Mouse (Mus musculus) MEL (cell line): ENCODE data around the gene Col8a1. TPM values are rescaled to one million over a fixed set of nuclear protein-coding genes. Genes with fewer than 3 reads are reported as not detected.

Source experiments
- DNase-seq: peaks from one replicate; pipeline ENCODE4 v3.0.0; 2011; ENCODE audit warnings: low read depth, low spot score
- H3K27ac ChIP-seq: 2 replicates; pipeline ENCODE4 v1.5.1; 2012; ENCODE audit warnings: low read depth, mild to moderate bottlenecking, control low read depth, low read length, moderate library complexity; ENCODE audit not compliant: control insufficient read depth
- H3K27me3 ChIP-seq, 2 experiments: fragments of 150-350 bp in 1 of 2; sonication (generic) in 1 of 2; 2 replicates each; pipeline ENCODE4 v1.6.1; 2012; ENCODE audit warnings: low read length in 2 of 2, mild to moderate bottlenecking in 2 of 2, improper control_type of control experiment in 1 of 2, moderate library complexity in 1 of 2; ENCODE audit not compliant: insufficient read depth in 2 of 2, control insufficient read depth in 1 of 2
- H3K36me3 ChIP-seq, 2 experiments: 2 replicates each; pipeline ENCODE4 v1.6.1; 2012 to 2014; ENCODE audit warnings: low read length in 2 of 2, improper control_type of control experiment in 1 of 2, inconsistent platforms in 1 of 2, mild to moderate bottlenecking in 1 of 2; ENCODE audit not compliant: insufficient read depth in 2 of 2, control insufficient read depth in 1 of 2
- H3K4me1 ChIP-seq, 2 experiments: fragments of 150-350 bp in 1 of 2; sonication (generic) in 1 of 2; 2 replicates each; pipeline ENCODE4 v1.6.1; 2012; ENCODE audit warnings: low read length in 2 of 2, improper control_type of control experiment in 1 of 2, mild to moderate bottlenecking in 1 of 2; ENCODE audit not compliant: insufficient read depth in 2 of 2, control insufficient read depth in 1 of 2
- H3K4me3 ChIP-seq, 2 experiments: fragments of 150-350 bp in 1 of 2; sonication (generic) in 1 of 2; 2 replicates each; pipeline ENCODE4 v1.5.1; 2012; ENCODE audit warnings: low read depth in 2 of 2, low read length in 2 of 2, mild to moderate bottlenecking in 2 of 2, moderate library complexity in 2 of 2, control low read depth in 1 of 2, improper control_type of control experiment in 1 of 2; ENCODE audit not compliant: control insufficient read depth in 1 of 2, insufficient read depth in 1 of 2
- H3K79me2 ChIP-seq: 2 replicates; pipeline ENCODE4 v1.6.1; 2012; ENCODE audit warnings: mild to moderate bottlenecking, low read length, moderate library complexity; ENCODE audit not compliant: control insufficient read depth, poor library complexity, insufficient read depth
- H3K9ac ChIP-seq: 2 replicates; pipeline ENCODE4 v1.6.1; 2012; ENCODE audit warnings: low read depth, mild to moderate bottlenecking, control low read depth, low read length, moderate library complexity; ENCODE audit not compliant: control insufficient read depth, poor library complexity, severe bottlenecking
- H3K9me3 ChIP-seq: fragments of 150-350 bp; sonication (generic); replicated peaks from 2 replicates; pipeline ENCODE4 v1.6.1; 2012; ENCODE audit warnings: mild to moderate bottlenecking, low read length, improper control_type of control experiment, moderate library complexity; ENCODE audit not compliant: insufficient read depth
- BHLHE40 ChIP-seq: IDR thresholded peaks from 2 replicates; pipeline ENCODE4 v1.6.1; 2012; ENCODE audit warnings: low read depth, mild to moderate bottlenecking, inconsistent platforms, low read length, improper control_type of control experiment, borderline replicate concordance
- CHD2 ChIP-seq: IDR thresholded peaks from 2 replicates; pipeline ENCODE4 v1.6.1; 2011; ENCODE audit warnings: low read length, improper control_type of control experiment
- CTCF ChIP-seq, 3 experiments: IDR thresholded peaks in 2 of 3; conservative IDR thresholded peaks in 1 of 3; 2 replicates each; pipeline ENCODE4 v1.5.1; 2011 to 2012; ENCODE audit warnings: low read length in 3 of 3, low read depth in 2 of 3, mild to moderate bottlenecking in 2 of 3, improper control_type of control experiment in 1 of 3, inconsistent platforms in 1 of 3, mixed read lengths in 1 of 3, moderate library complexity in 1 of 3; ENCODE audit not compliant: control insufficient read depth in 1 of 3, insufficient read depth in 1 of 3, poor library complexity in 1 of 3, severe bottlenecking in 1 of 3
- E2F4 ChIP-seq: IDR thresholded peaks from 2 replicates; pipeline ENCODE4 v1.6.1; 2011; ENCODE audit warnings: low read depth, low read length, improper control_type of control experiment, borderline replicate concordance
- ELF1 ChIP-seq: IDR thresholded peaks from 2 replicates; pipeline ENCODE4 v1.6.1; 2014; ENCODE audit warnings: low read depth, mild to moderate bottlenecking, inconsistent platforms, low read length, improper control_type of control experiment, moderate library complexity
- EP300 ChIP-seq, 2 experiments: IDR thresholded peaks; 2 replicates each; pipeline ENCODE4 v1.6.1; 2011; ENCODE audit warnings: improper control_type of control experiment in 2 of 2, low read length in 2 of 2, low read depth in 1 of 2, mild to moderate bottlenecking in 1 of 2
- ETS1 ChIP-seq: IDR thresholded peaks from 2 replicates; pipeline ENCODE4 v1.6.1; 2012; ENCODE audit warnings: low read depth, mild to moderate bottlenecking, inconsistent platforms, low read length, improper control_type of control experiment, moderate library complexity
- GABPA ChIP-seq: IDR thresholded peaks from 2 replicates; pipeline ENCODE4 v1.6.1; 2012; ENCODE audit warnings: low read depth, mild to moderate bottlenecking, inconsistent platforms, low read length, improper control_type of control experiment, moderate library complexity
- GATA1 ChIP-seq: IDR thresholded peaks from 2 replicates; pipeline ENCODE4 v1.6.1; 2011; ENCODE audit warnings: low read depth, low read length, improper control_type of control experiment
- KAT2A ChIP-seq: conservative IDR thresholded peaks from 2 replicates; pipeline ENCODE4 v1.6.1; 2012; ENCODE audit warnings: low read depth, low read length, improper control_type of control experiment, inconsistent platforms
- MAX ChIP-seq: IDR thresholded peaks from 2 replicates; pipeline ENCODE4 v1.6.1; 2011; ENCODE audit warnings: low read length, improper control_type of control experiment
- MAZ ChIP-seq: IDR thresholded peaks from 2 replicates; pipeline ENCODE4 v1.6.1; 2012; ENCODE audit warnings: low read depth, mild to moderate bottlenecking, inconsistent platforms, low read length, improper control_type of control experiment
- MYB ChIP-seq: IDR thresholded peaks from 2 replicates; pipeline ENCODE4 v1.6.1; 2011; ENCODE audit warnings: mild to moderate bottlenecking, low read depth, low read length, improper control_type of control experiment
- MYC ChIP-seq: IDR thresholded peaks from 2 replicates; pipeline ENCODE4 v1.6.1; 2011; ENCODE audit warnings: low read depth, mild to moderate bottlenecking, low read length, improper control_type of control experiment, moderate library complexity
- NELFE ChIP-seq: IDR thresholded peaks from 2 replicates; pipeline ENCODE4 v1.6.1; 2011; ENCODE audit warnings: low read depth, low read length, improper control_type of control experiment
- NRF1 ChIP-seq: IDR thresholded peaks from 2 replicates; pipeline ENCODE4 v1.6.1; 2014; ENCODE audit warnings: low read depth, mild to moderate bottlenecking, inconsistent platforms, low read length, improper control_type of control experiment, moderate library complexity; ENCODE audit not compliant: poor library complexity, insufficient read depth, severe bottlenecking
- POLR2A ChIP-seq, 2 experiments: IDR thresholded peaks; 2 replicates each; pipeline ENCODE4 v1.6.1; 2011 to 2012; ENCODE audit warnings: low read length in 2 of 2, mild to moderate bottlenecking in 2 of 2, control low read depth in 1 of 2, improper control_type of control experiment in 1 of 2, low read depth in 1 of 2, moderate library complexity in 1 of 2; ENCODE audit not compliant: control insufficient read depth in 1 of 2, insufficient read depth in 1 of 2, poor library complexity in 1 of 2
- POLR2AphosphoS2 ChIP-seq: IDR thresholded peaks from 2 replicates; pipeline ENCODE4 v1.6.1; 2011; ENCODE audit warnings: low read length, improper control_type of control experiment
- POLR2AphosphoS5 ChIP-seq: IDR thresholded peaks from 2 replicates; pipeline ENCODE4 v1.6.1; 2012; ENCODE audit warnings: low read depth, borderline replicate concordance, mild to moderate bottlenecking, inconsistent platforms, low read length, moderate library complexity, mixed read lengths
- RCOR1 ChIP-seq: IDR thresholded peaks from 2 replicates; pipeline ENCODE4 v1.6.1; 2012; ENCODE audit warnings: low read depth, mild to moderate bottlenecking, inconsistent platforms, low read length, improper control_type of control experiment
- TBP ChIP-seq: IDR thresholded peaks from 2 replicates; pipeline ENCODE4 v1.8.0; 2011; ENCODE audit warnings: low read depth, low read length, improper control_type of control experiment
- TCF12 ChIP-seq: IDR thresholded peaks from 2 replicates; pipeline ENCODE4 v1.6.1; 2014; ENCODE audit warnings: low read depth, mild to moderate bottlenecking, inconsistent platforms, low read length, improper control_type of control experiment, moderate library complexity
- UBTF ChIP-seq: IDR thresholded peaks from 2 replicates; pipeline ENCODE4 v1.6.1; 2012; ENCODE audit warnings: low read depth, mild to moderate bottlenecking, inconsistent platforms, low read length, improper control_type of control experiment, moderate library complexity, borderline replicate concordance; ENCODE audit not compliant: insufficient read depth
- USF1 ChIP-seq: IDR thresholded peaks from 2 replicates; pipeline ENCODE4 v1.6.1; 2014; ENCODE audit warnings: low read depth, mild to moderate bottlenecking, inconsistent platforms, low read length, improper control_type of control experiment, moderate library complexity
- USF2 ChIP-seq, 2 experiments: IDR thresholded peaks; 2 replicates each; pipeline ENCODE4 v1.6.1; 2011 to 2012; ENCODE audit warnings: improper control_type of control experiment in 2 of 2, low read length in 2 of 2, borderline replicate concordance in 1 of 2, inconsistent platforms in 1 of 2, low read depth in 1 of 2, mild to moderate bottlenecking in 1 of 2; ENCODE audit not compliant: insufficient read depth in 1 of 2
- ZC3H11A ChIP-seq: IDR thresholded peaks from 2 replicates; pipeline ENCODE4 v1.6.1; 2012; ENCODE audit warnings: low read depth, mild to moderate bottlenecking, inconsistent platforms, low read length, improper control_type of control experiment
- ZKSCAN1 ChIP-seq: IDR thresholded peaks from 2 replicates; pipeline ENCODE4 v1.6.1; 2012; ENCODE audit warnings: low read depth, mild to moderate bottlenecking, inconsistent platforms, low read length, improper control_type of control experiment, moderate library complexity
- ZMIZ1 ChIP-seq: IDR thresholded peaks from 2 replicates; pipeline ENCODE4 v1.6.1; 2012; ENCODE audit warnings: low read depth, mild to moderate bottlenecking, inconsistent platforms, low read length, improper control_type of control experiment, moderate library complexity
- ZNF384 ChIP-seq: IDR thresholded peaks from 2 replicates; pipeline ENCODE4 v1.6.1; 2012; ENCODE audit warnings: low read depth, mild to moderate bottlenecking, inconsistent platforms, low read length, improper control_type of control experiment
- polyA plus RNA-seq, 2 experiments: library from polyadenylated mRNA; stranded (reverse) in 1 of 2; unstranded in 1 of 2; fragments of >175 nt in 1 of 2; fragments of >200 nt in 1 of 2; gene quantifications; 2 replicates each; pipeline versions ENCODE4 v1.2.1 to v1.2.4; 2012; ENCODE audit warnings: low replicate concordance in 2 of 2, low read depth in 1 of 2; ENCODE audit not compliant: insufficient read length in 2 of 2, insufficient read depth in 1 of 2, missing spikeins in 1 of 2
- total RNA-seq: library from RNA; depleted of rRNA; stranded (reverse); fragments of 300-350 nt; gene quantifications from 2 replicates; pipeline ENCODE4 v1.2.3, GENCODE M21; 2012

Gene Col8a1
- total and polyA plus RNA-seq, 3 experiments: not detected

DNA sequence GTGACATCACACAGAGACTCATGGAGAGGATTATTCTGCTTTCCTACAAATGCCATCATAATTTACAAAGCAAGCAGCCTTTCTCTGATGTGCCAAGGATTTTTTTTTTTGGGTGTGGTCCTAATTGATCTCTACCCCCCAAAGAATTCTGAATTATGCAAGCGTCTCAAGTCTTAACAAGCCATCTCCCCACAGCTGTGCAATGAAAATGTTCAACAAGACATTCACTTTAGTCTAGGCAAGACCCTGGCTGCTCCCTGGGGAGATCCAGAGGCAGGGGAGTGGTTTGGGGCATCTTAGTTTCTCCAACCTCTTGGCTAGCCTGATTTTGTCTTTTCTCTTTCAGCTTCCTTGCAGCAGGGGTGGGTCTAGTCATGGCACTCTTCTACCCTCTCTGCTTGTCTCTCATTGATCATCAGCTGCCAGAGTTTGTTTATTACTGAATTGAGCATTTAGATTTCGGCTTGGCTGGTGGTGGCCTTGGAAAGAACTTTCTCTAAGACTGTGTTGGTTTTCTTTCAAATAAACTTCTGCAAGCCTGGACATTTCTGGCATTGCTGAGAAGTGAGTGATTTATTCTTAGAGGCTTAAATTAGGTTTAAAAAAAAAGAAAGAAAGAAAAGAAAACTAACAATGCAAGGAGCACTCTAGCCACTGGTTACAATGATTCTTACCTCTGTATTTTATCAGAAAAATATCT is 7.0 kb downstream of the Col8a1 start:
- no peaks in the 10 kb centered on the region for H3K9me3 ChIP-seq
- no peaks in the 10 kb centered on the region for H3K4me1 ChIP-seq
- H3K27ac ChIP-seq: no peak overlapping the region
- H3K36me3 ChIP-seq: no peaks in the 10 kb centered on the region
- H3K79me2 ChIP-seq: no peaks in the 10 kb centered on the region
- TF ChIP-seq MAX (no peak), ZNF384 (no peak), POLR2AphosphoS2 (no peak), GABPA (no peak), RCOR1 (no peak), ZMIZ1 (no peak), TCF12 (no peak), EP300 (IDR thresholded peaks at IDR 0.05; ENCODE audit: low read depth in 1 of 2, low read length in 2 of 2) (no peak), NRF1 (no peak), MYB (no peak), USF1 (no peak), GATA1 (no peak), BHLHE40 (no peak), UBTF (no peak), MYC (no peak), KAT2A (no peak)
- no peak for DNase-seq
- no peak overlapping the region for H3K9ac ChIP-seq
- H3K27me3 ChIP-seq: no peaks in the 10 kb centered on the region
- H3K4me3 ChIP-seq: no peak overlapping the region

DNA sequence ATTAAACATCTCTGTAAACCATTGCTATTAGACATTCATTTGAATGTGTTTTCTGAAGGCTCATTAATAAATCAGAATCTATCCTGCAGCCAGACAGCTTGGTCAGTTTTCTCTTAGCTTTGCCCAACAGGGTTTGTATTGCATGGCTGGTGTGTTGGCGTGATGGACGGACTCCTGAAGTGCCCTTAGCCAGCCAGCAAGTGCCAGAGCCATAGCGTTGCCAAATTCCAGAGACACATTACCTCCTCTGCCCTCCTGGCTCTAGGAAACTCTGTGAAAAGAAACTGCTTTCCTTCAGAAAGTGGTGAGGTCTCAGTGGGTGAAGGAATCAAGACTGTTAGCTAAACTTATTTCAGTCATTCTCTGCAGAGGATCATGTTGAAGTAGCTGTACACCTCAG is 14.4 kb downstream of the Col8a1 start:
- no peaks in the 10 kb centered on the region for H3K79me2 ChIP-seq
- no peak for DNase-seq
- no peak overlapping the region for H3K4me3 ChIP-seq
- H3K4me1 ChIP-seq: no peaks in the 10 kb centered on the region
- no peak overlapping the region for H3K9ac ChIP-seq
- no peaks in the 10 kb centered on the region for H3K36me3 ChIP-seq
- H3K9me3 ChIP-seq: no peaks in the 10 kb centered on the region
- H3K27me3 ChIP-seq: 0 out of 4 replicates have a peak, but pooled peaks cover 0 to 3% of the 10 kb centered on the region in 2 experiments
- no peak overlapping the region for H3K27ac ChIP-seq
- TF ChIP-seq NELFE (no peak), ZC3H11A (no peak), EP300 (IDR thresholded peaks at IDR 0.05; ENCODE audit: low read depth in 1 of 2, low read length in 2 of 2) (no peak), TBP (no peak), MAZ (no peak), POLR2AphosphoS5 (no peak), ELF1 (no peak), NRF1 (no peak), USF2 (IDR thresholded peaks at IDR 0.05; ENCODE audit: borderline replicate concordance in 1 of 2, insufficient read depth in 1 of 2, low read depth in 1 of 2, low read length in 2 of 2) (no peak), BHLHE40 (no peak), POLR2A (IDR thresholded peaks at IDR 0.05; ENCODE audit: control insufficient read depth in 1 of 2, insufficient read depth in 1 of 2, low read depth in 1 of 2, low read length in 2 of 2, poor library complexity in 1 of 2) (no peak), GABPA (no peak), ZKSCAN1 (no peak), CHD2 (no peak), RCOR1 (no peak), E2F4 (no peak), ETS1 (no peak), CTCF (IDR thresholded peaks at IDR 0.05 in 2 of 3, conservative IDR thresholded peaks at IDR 0.05 in 1 of 3; ENCODE audit: control insufficient read depth in 1 of 3, insufficient read depth in 1 of 3, low read depth in 2 of 3, low read length in 3 of 3, poor library complexity in 1 of 3, severe bottlenecking in 1 of 3) (no peak), TCF12 (no peak)
